Mouse (Mus musculus) spleen, adult 2 months (tissue): ENCODE data around the gene Cadm1.

ENCODE experiments used
- CTCF ChIP-seq: fragments of 200-500 bp; IDR thresholded peaks from 2 replicates; pipeline ENCODE4 v1.5.1; 2011; ENCODE audit warnings: mild to moderate bottlenecking, inconsistent platforms; ENCODE audit not compliant: insufficient read depth, insufficient read length, insufficient replicate concordance; ENCODE audit errors: extremely low read depth
- POLR2A ChIP-seq: fragments of 200-500 bp; IDR thresholded peaks from 2 replicates; pipeline ENCODE4 v1.6.1; 2011; ENCODE audit warnings: low read depth, low read length, inconsistent platforms

DNA sequence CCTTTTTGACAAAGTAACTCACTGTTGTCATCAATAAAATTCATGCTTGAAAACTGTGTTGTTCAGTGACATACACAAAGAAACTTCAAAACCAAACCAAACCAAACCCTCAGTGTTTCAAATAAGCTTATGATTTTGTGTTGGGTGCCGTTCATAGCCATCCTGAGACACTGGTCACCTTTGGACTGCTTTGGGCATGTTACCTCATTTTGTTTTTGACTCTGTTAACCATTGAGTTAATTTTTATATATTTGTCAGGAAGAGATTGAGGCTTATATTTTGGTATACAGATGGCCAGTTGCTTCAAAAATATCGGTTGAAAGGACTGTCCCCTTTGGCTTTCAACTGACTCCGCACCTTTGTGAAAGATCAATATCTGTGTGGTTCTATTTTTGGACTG is 30.8 kb downstream of the Cadm1 start:
- TF ChIP-seq CTCF (no peak), POLR2A (no peak)
